Mouse (Mus musculus) macrophage (primary cell): ENCODE data around the gene Igsf23. TPM values are rescaled to one million over a fixed set of nuclear protein-coding genes. Genes with fewer than 3 reads are reported as not detected.
"Not testable (repeated sequence)": the region's sequence is repeated elsewhere in the genome, so short reads cannot be mapped to it uniquely, and the experiment has no call there.

Experiments
- H3K27ac ChIP-seq: fragments of 350-480 bp; formaldehyde crosslinking; 2 replicates; pipeline ENCODE4 v1.9.0; 2021
- H3K36me3 ChIP-seq: fragments of 350-480 bp; formaldehyde crosslinking; 2 replicates; pipeline ENCODE4 v1.9.0; 2021; ENCODE audit errors: inconsistent target
- H3K4me3 ChIP-seq: fragments of 350-480 bp; formaldehyde crosslinking; 2 replicates; pipeline ENCODE4 v1.9.0; 2021; ENCODE audit errors: inconsistent target
- H3K79me2 ChIP-seq: fragments of 350-480 bp; formaldehyde crosslinking; 2 replicates; pipeline ENCODE4 v1.9.0; 2021; ENCODE audit errors: inconsistent target
- WGBS: methylation state at CpG from one replicate; pipeline ENCODE4 v1.1.7; 2026; ENCODE audit warnings: inconsistent platforms; ENCODE audit not compliant: missing documents; 5-methylcytosine and 5-hydroxymethylcytosine counted together
- polyA plus RNA-seq: library from polyadenylated mRNA; stranded (reverse); fragments of 250-400 nt; gene quantifications from 3 replicates; pipeline ENCODE4 v1.2.4, GENCODE M21; 2018; ENCODE audit warnings: inconsistent platforms

The Igsf23 gene
- polyA plus RNA-seq, 1 experiment from 2014 or later = not detected

- no peaks in the 10 kb centered on the region for H3K36me3 ChIP-seq
- WGBS = 91% methylated on average over 12 of the region's 12 CpGs
- H3K79me2 ChIP-seq = no peaks in the 10 kb centered on the region
- no peak overlapping the region for H3K27ac ChIP-seq
- no peak overlapping the region for H3K4me3 ChIP-seq
Measured at GRCm38 (mm10) chr7:19948956-19949355, 1.6 kb downstream of the Igsf23 start.

- H3K27ac ChIP-seq = no peak overlapping the region
- 73% methylated on average over 13 of the region's 13 CpGs for WGBS
- no peaks in the 10 kb centered on the region for H3K79me2 ChIP-seq
- no peaks in the 10 kb centered on the region for H3K36me3 ChIP-seq
- no peak overlapping the region for H3K4me3 ChIP-seq
Measured at GRCm38 (mm10) chr7:19945821-19946515, 4.6 kb downstream of the Igsf23 start.

DNA sequence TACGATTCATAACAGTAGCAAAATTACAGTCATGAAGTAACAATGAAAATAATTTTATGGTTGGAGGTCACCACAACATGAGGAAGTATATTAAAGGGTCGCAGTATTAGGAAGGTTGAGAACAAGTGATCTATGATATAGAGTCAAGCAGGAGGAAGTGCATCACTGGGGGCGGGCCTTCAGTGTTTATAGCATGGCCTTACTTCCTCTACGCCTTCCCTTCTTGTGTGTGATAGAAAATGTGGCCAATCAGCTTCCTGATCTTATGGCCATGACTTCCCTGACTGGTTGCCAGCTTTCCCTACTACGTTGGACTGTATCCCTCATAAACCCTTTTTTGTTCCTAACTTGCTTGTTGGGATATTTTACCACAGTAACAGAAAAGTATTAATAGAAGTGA, 5.4 kb downstream of the Igsf23 start:
- no peaks in the 10 kb centered on the region for H3K36me3 ChIP-seq
- H3K79me2 ChIP-seq = no peaks in the 10 kb centered on the region
- no peak overlapping the region for H3K4me3 ChIP-seq
- H3K27ac ChIP-seq = no peak overlapping the region
- WGBS = 82% methylated on average over 5 of the region's 5 CpGs

DNA sequence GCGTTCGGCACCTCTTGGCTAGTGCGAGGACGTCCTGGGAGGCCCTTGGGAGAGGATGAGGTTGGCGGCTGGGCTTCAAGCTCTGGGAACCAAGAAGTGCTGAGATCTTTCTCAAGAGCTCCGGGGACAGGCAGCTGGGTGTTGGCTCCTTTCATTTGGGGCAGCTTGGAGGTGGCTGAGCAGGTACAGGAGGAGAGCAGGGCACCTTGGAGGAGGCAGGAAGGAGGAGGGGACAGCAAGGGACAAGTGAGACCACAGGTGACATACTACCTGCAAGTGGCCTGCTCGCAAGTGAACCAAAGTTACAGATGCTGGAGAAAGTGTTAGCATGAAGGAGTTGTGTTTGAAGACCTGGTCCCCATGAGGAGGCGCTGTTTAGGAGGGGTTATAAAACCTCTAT, 5.8 kb downstream of the Igsf23 start:
- no peaks in the 10 kb centered on the region for H3K36me3 ChIP-seq
- WGBS = 96% methylated on average over 8 of the region's 8 CpGs
- no peak overlapping the region for H3K4me3 ChIP-seq
- no peaks in the 10 kb centered on the region for H3K79me2 ChIP-seq
- no peak overlapping the region for H3K27ac ChIP-seq

- Histone ChIP-seq H3K27ac (no peak overlapping the region), H3K4me3 (no peak overlapping the region), H3K79me2 (no peaks in the 10 kb centered on the region), H3K36me3 (no peaks in the 10 kb centered on the region)
- 25% methylated on average over 5 of the region's 6 CpGs for WGBS
Measured at GRCm38 (mm10) chr7:19940256-19940655, 10.3 kb downstream of the Igsf23 start.

DNA sequence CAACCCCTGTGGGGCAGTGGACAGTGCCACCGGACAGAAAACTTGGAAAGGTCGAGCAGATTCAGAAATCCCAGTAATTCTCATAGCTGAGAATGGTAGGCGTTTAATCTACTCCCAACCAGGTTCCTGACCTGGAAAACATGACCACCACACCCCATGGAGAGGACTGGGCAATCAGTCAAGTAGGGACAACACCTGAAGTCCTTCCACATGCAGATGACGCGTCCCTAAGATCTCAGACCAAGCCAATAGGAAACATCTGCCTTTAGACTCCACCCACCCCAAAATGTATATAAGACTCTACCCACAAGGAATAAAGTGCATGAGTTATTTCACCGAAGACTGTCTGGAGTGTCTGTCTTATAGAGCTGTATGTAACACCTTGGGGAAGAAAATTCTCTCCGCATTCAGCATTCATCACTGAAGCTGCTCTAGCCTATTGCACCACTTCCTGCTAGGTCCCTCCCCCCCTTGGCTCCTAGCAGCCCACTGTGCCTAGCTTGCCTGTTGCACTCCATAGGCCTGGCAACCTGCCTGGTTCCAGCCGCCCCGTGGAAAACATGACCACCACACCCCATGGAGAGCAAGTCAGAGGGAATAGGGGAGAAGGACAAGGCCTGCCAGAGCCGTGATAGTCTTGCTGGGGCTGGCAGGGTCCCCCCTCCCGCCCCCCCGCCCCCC, 10.9 kb downstream of the Igsf23 start:
- WGBS = 51% methylated on average over 9 of the region's 12 CpGs
- no peaks in the 10 kb centered on the region for H3K79me2 ChIP-seq
- no peaks in the 10 kb centered on the region for H3K36me3 ChIP-seq
- H3K4me3 ChIP-seq = no peak overlapping the region
- no peak overlapping the region for H3K27ac ChIP-seq

DNA sequence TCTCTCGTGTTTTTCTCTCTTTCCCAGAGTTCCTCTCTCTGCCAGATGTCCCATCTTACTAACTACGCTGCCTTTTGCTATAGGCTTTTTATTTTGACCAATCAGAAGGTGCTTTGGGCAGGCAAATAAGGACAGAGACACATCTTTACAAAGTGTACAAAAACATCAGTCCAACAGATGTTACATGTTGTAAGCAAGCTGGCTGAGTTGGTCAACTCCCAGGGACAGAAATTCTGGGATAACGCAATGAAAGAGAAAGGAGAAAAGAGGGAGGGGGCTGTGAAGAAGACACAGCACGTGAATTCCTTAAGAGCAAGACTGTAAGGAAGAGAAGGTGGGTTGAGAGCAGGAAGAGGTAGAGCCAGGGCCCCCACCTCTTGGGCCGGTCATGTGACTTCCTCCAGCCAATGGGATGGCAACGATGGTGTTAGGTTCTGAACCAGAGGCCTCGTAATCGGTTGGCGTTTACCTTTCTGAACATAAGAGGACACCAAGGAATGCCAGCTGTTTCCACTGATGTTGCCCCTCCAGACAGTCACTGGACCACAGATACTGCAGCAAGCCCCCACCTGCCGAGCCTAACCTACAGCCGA, 13.2 kb downstream of the Igsf23 start:
- H3K79me2 ChIP-seq = no peaks in the 10 kb centered on the region
- WGBS = 88% methylated on average over 11 of the region's 11 CpGs
- no peaks in the 10 kb centered on the region for H3K36me3 ChIP-seq
- H3K27ac ChIP-seq = no peak overlapping the region
- H3K4me3 ChIP-seq = no peak overlapping the region

DNA sequence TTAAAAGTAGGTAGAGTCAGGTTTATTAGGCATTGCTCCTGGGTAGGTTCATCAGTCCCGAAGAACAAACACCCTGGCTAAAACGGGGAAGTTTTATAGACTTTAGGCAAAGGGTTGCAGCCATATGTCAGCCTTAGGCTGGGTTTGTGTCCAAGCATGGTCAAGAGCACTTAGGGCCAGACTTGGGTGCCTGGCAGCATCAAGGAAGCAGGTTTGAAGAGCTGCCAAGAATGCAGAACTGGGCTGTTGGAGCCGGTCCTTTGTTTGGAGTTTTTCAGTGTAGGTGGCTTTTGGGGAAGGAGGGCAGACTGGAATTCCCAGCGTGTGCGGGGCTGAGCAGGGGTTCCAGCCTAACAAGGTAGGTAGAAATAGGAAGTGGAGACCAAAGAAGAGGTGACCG, 14.6 kb downstream of the Igsf23 start:
- H3K27ac ChIP-seq = peak overlapping the region; percentile 87
- WGBS = 37% methylated on average over 6 of the region's 6 CpGs

GRCm38 (mm10) chr7:19935171-19935751, 15.3 kb downstream of the Igsf23 start:
- peak overlapping the region; percentile 7; the same call in 1 of the 2 replicates for H3K4me3 ChIP-seq
- 1% methylated on average over 20 of the region's 20 CpGs for WGBS

More for the DNA sequence above, 14.6 kb downstream of the Igsf23 start:
- H3K4me3 ChIP-seq = peak overlapping the region; percentile 7; the same call in 1 of the 2 replicates
- H3K36me3 ChIP-seq = no peaks in the 10 kb centered on the region
- H3K79me2 ChIP-seq = no peaks in the 10 kb centered on the region

GRCm38 (mm10) chr7:19932877-19933809, 17.4 kb downstream of the Igsf23 start:
- under 1% methylated on average over 20 of the region's 21 CpGs for WGBS
- H3K36me3 ChIP-seq = no peaks in the 10 kb centered on the region
- H3K27ac ChIP-seq = peak overlapping the region; percentile 87
- no peaks in the 10 kb centered on the region for H3K79me2 ChIP-seq
- peak overlapping the region; percentile 2; the same call in 1 of the 2 replicates for H3K4me3 ChIP-seq

More at GRCm38 (mm10) chr7:19935171-19935751, 15.3 kb downstream of the Igsf23 start:
- peak overlapping the region; percentile 87 for H3K27ac ChIP-seq
- H3K36me3 ChIP-seq = no peaks in the 10 kb centered on the region
- no peaks in the 10 kb centered on the region for H3K79me2 ChIP-seq

- WGBS = 14% methylated on average over 13 of the region's 13 CpGs
- Histone ChIP-seq H3K4me3 (no peak overlapping the region), H3K27ac (no peak overlapping the region), H3K36me3 (no peaks in the 10 kb centered on the region), H3K79me2 (no peaks in the 10 kb centered on the region)
Measured at GRCm38 (mm10) chr7:19932133-19932876, 18.3 kb downstream of the Igsf23 start.

GRCm38 (mm10) chr7:19930481-19930880, 20.1 kb downstream of the Igsf23 start:
- not testable (repeated sequence) for H3K36me3 ChIP-seq, H3K79me2 ChIP-seq, H3K27ac ChIP-seq, H3K4me3 ChIP-seq
- 91% methylated on average over 6 of the region's 6 CpGs for WGBS

GRCm38 (mm10) chr7:19928486-19928885, 22.1 kb downstream of the Igsf23 start:
- Histone ChIP-seq H3K27ac (no peak overlapping the region), H3K36me3 (no peaks in the 10 kb centered on the region), H3K4me3 (no peak overlapping the region), H3K79me2 (no peaks in the 10 kb centered on the region)
- WGBS = 93% methylated on average over 5 of the region's 5 CpGs
